Mouse (Mus musculus) stomach, adult 2 months (tissue): Measurements from ENCODE around the gene Ybx3. TPM values are rescaled to one million over a fixed set of nuclear protein-coding genes. Genes with fewer than 3 reads are reported as not detected.

Experiments
- polyA plus RNA-seq: library from polyadenylated mRNA; depleted of rRNA; stranded (reverse); fragments of >200 nt; gene quantifications from 2 replicates; pipeline ENCODE4 v1.2.3, GENCODE M21; 2012; rRNA removed

Gene Ybx3
- 72.3 and 113 TPM in 2 replicates for polyA plus RNA-seq

DNA sequence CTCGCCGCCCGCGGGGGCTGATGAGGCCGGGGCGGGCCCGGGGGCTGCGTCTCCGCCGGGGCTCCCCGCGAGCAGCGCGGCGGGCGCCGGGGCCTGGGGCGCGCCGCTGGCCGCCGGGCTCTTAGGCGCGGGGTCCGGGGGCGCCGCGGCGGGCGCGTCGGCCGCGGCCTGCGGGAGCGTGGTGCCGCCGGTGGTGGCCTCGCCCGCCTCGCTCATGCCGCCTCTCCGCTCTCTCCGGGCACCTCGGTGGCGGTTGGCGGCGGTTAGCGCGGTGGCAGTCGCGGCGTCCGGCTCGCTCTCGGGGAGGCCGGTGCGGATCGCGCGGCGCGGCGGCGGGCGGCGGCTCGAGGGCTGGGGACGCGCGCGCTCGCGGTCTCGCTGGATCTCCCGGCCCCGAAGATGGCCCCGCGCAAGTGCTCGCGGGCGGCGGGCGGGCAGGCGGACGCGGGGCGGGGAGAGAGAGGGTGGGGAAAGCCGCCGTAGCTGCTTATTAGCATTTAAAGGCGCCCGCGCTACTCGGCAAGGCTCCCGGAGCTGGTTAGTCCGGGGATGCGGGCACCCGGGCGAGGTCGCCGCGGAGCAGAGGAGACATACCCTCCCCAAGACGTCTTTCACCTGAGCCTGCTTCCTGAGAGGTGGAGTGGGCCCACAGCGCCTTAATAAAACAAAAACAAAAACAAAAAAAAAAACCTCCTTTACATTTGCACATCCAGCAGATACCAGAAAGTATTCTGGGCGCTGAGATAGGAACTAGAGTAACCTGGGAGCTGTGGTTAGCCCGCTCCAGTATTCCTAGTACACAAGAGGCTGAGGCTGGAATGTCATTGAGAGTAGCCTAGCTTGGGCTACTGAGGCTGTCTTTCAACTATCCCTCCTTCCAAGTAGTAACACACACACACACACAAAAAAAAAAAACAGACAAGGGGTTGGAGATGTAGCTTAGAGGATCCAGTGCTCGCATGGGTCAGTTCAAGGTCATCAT is at the start of gene Ybx3:
TSS of gene Ybx3 (minus strand) at position 437 of the 982 bp plus-strand sequence.

DNA sequence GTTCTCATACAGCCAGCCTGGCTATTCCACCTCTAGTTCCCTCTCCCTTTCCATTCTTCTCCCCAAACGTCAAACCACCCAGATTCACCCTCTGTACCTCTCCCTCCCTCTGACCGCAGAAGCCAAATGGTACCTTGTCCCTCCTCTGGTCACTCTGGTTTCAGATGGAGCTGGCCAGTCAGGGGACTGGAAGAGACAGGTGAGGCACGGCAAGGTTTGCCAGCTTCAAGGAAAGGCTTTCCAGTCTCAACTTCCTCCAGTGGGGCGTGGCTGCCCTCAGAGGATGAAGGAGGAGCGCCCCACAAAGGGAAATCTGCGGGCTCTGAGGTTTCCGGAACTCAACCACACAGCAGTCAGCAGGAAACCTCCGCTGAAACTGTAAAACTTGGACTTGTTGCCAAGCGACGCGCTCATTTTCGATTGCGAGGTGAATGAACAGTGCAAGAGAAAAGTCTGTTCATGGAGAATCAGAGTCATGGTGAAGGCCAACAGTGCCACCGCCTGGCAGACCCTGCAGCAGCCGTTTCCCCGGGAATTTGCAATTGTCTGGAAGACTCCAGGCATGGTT is 34.8 kb downstream of the Ybx3 start, which contains the start of gene Styk1:
TSS of gene Styk1 (minus strand) at position 246 of the 568 bp plus-strand sequence.

Other genes with a start within 250 kb of the Ybx3 start
- gene Klra2, start 141.1 kb downstream of the Ybx3 start, polyA plus RNA-seq, result 0.03 TPM in 1 of 2 replicates, not detected in the other
- 0.16 TPM in 1 of 2 replicates, not detected in the other for gene Magohb, start 95.2 kb downstream of the Ybx3 start, polyA plus RNA-seq
- gene Styk1, start 34.9 kb downstream of the Ybx3 start, polyA plus RNA-seq, result 8.4 and 10.7 TPM in 2 replicates
- gene 5430401F13Rik, start 97.9 kb upstream of the Ybx3 start, polyA plus RNA-seq, result not detected in 2 replicates
- not detected in 2 replicates for gene Gm6619, start 97.9 kb upstream of the Ybx3 start, polyA plus RNA-seq
- not detected in 2 replicates for gene Tas2r130, start 242.4 kb upstream of the Ybx3 start, polyA plus RNA-seq